Mouse (Mus musculus): ENCODE measurements around the gene Pom121l2. TPM values are rescaled to one million over a fixed set of nuclear protein-coding genes. Genes with fewer than 3 reads are reported as not detected.

The Pom121l2 gene
- total RNA-seq (2014; rRNA removed) (not detected in 2 replicates), polyA plus RNA-seq (2015; fragmentation: Nextera tagmentation; extraction: Ambion mirVana) (not detected in 2 replicates)

GRCm38 (mm10) chr13:21980981-21981802 lies at the start of gene Pom121l2:
Gene Pom121l2, plus strand, starts transcription at chr13:21981194.
- Histone ChIP-seq H3K27me3 (ENCODE audit: insufficient read depth, low read length) (peaks cover 40% of the 10 kb centered on the region), H3K4me2 (ENCODE audit: low read depth, low read length) (peak within 1 kb of the TSS; percentile 99), H3K9ac (replicated peaks; ENCODE audit: low read length) (peak within 1 kb of the TSS; percentile 56), H3K4me1 (ENCODE audit: insufficient read depth, low read length) (peaks cover 6% of the 10 kb centered on the region), H3K27ac (no peak within 1 kb of the TSS), H3K36me3 (ENCODE audit: insufficient read depth, low read length) (no peaks in the 10 kb centered on the region), H3K4me3 (ENCODE audit: low read length) (peak within 1 kb of the TSS; percentile 58), H3K9me3 (ENCODE audit: low read length) (no peaks in the 10 kb centered on the region)
- WGBS, result under 1% methylated on average over 57 of the region's 58 CpGs
- TF ChIP-seq CTCF (IDR thresholded peaks at IDR 0.05; ENCODE audit: low read depth), result no peak
- DNase-seq (ENCODE audit: low spot score) (peak; percentile 16), ATAC-seq (peak; percentile 61)

DNA sequence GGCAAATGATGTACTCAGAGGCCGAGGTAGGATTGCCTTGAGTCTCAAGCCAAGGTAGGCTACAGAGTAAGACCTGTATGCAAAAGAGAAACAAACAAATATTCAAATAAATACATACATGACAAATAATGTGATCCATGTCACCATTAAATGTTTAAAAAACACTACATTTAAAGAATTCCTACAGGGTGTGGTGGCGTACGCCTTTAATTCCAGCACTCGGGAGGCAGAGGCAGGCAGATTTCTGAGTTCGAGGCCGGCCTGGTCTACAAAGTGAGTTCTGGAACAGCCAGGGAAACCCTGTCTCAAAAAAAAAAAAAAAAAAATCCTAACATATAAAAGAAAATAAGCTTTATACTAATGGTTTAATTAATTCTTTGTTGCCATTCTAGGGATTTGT lies 49.3 kb upstream of the Pom121l2 start:
- H3K36me3 ChIP-seq (ENCODE audit: insufficient read depth, low read length), result no peaks in the 10 kb centered on the region
- H3K4me1 ChIP-seq (ENCODE audit: insufficient read depth, low read length), result no peaks in the 10 kb centered on the region
- no peaks in the 10 kb centered on the region for H3K9me3 ChIP-seq (ENCODE audit: low read length)
- H3K4me3 ChIP-seq (ENCODE audit: low read length), result no peak overlapping the region
- no peak overlapping the region for H3K9ac ChIP-seq (replicated peaks; ENCODE audit: low read length)
- DNase-seq (ENCODE audit: low spot score) (no peak), ATAC-seq (no peak)
- no peak overlapping the region for H3K27ac ChIP-seq
- no peak for TF ChIP-seq CTCF (IDR thresholded peaks at IDR 0.05; ENCODE audit: low read depth)
- H3K4me2 ChIP-seq (ENCODE audit: low read depth, low read length), result no peak overlapping the region
- 68% methylated on average over 6 of the region's 6 CpGs for WGBS
- H3K27me3 ChIP-seq (ENCODE audit: insufficient read depth, low read length), result no peaks in the 10 kb centered on the region

DNA sequence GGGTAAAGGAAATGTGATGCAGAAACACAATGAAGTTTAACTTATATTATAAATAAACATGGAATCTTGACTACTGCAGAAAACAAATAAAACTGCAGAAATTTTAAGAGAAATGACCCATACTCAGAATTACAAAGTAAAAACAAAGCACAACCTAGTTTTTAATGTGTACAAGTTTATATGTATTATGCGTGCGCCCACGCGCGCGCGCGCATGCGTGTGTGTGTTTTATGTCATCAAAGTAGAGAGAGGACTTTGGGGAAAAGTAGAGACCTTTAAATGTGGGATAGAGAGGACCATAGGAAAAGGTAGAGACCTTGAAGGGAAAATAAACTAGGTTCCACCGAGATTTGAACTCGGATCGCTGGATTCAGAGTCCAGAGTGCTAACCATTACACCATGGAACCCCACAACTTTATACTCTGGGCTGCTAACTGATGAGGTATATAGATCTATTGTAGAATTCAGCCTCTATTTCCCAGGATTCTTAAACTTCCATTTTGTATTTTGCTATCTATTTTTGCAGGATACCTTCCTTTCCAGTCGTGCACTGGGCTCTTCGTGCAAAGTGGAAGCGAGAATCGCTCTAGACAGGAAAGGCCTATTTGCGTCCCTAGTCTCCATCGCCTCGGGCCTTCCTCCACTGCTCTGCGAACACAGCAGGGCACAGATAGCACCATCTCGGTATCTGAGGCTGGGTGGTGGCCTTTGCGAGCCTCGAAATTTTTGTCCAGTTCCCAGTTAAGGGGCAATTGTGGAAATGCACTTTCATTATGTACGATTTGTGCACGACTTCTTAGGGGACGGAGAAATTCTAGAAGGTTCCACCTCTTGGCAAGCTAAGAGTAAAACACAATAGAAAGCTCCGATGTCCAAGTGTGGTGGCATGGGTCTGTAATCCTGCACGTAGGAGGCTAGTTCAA lies 47.1 kb upstream of the Pom121l2 start:
- TF ChIP-seq CTCF (IDR thresholded peaks at IDR 0.05; ENCODE audit: low read depth), result no peak
- no peaks in the 10 kb centered on the region for H3K36me3 ChIP-seq (ENCODE audit: insufficient read depth, low read length)
- WGBS, result 10% methylated on average over 28 of the region's 28 CpGs
- H3K9me3 ChIP-seq (ENCODE audit: low read length), result no peaks in the 10 kb centered on the region
- no peaks in the 10 kb centered on the region for H3K4me1 ChIP-seq (ENCODE audit: insufficient read depth, low read length)
- H3K27me3 ChIP-seq (ENCODE audit: insufficient read depth, low read length), result no peaks in the 10 kb centered on the region
- H3K27ac ChIP-seq, result no peak overlapping the region
- H3K4me2 ChIP-seq (ENCODE audit: low read depth, low read length), result peak overlapping the region; percentile 39
- DNase-seq (ENCODE audit: low spot score), result peak; percentile 36
- H3K4me3 ChIP-seq (ENCODE audit: low read length), result peak overlapping the region; percentile 15; the same call in 1 of the 2 replicates
- no peak overlapping the region for H3K9ac ChIP-seq (replicated peaks; ENCODE audit: low read length)
- peak; percentile 43; the same call in 1 of the 2 replicates for ATAC-seq

- Histone ChIP-seq H3K27ac (no peak overlapping the region), H3K4me2 (ENCODE audit: low read depth, low read length) (peak overlapping the region; percentile 42), H3K4me3 (ENCODE audit: low read length) (no peak overlapping the region), H3K27me3 (ENCODE audit: insufficient read depth, low read length) (no peaks in the 10 kb centered on the region), H3K4me1 (ENCODE audit: insufficient read depth, low read length) (no peaks in the 10 kb centered on the region), H3K36me3 (ENCODE audit: insufficient read depth, low read length) (no peaks in the 10 kb centered on the region), H3K9me3 (ENCODE audit: low read length) (no peaks in the 10 kb centered on the region), H3K9ac (replicated peaks; ENCODE audit: low read length) (no peak overlapping the region)
- ATAC-seq (no peak), DNase-seq (ENCODE audit: low spot score) (peak; percentile 66)
- WGBS, result 15% methylated on average over 17 of the region's 17 CpGs
- no peak for TF ChIP-seq CTCF (IDR thresholded peaks at IDR 0.05; ENCODE audit: low read depth)
Observed at GRCm38 (mm10) chr13:21934982-21935791, 45.8 kb upstream of the Pom121l2 start.

- ATAC-seq (no peak), DNase-seq (ENCODE audit: low spot score) (no peak)
- Histone ChIP-seq H3K9ac (replicated peaks; ENCODE audit: low read length) (no peak overlapping the region), H3K4me2 (ENCODE audit: low read depth, low read length) (peak overlapping the region; percentile 42), H3K27me3 (ENCODE audit: insufficient read depth, low read length) (no peaks in the 10 kb centered on the region), H3K27ac (no peak overlapping the region), H3K4me1 (ENCODE audit: insufficient read depth, low read length) (no peaks in the 10 kb centered on the region), H3K9me3 (ENCODE audit: low read length) (no peaks in the 10 kb centered on the region), H3K36me3 (ENCODE audit: insufficient read depth, low read length) (no peaks in the 10 kb centered on the region), H3K4me3 (ENCODE audit: low read length) (0 out of 2 replicates have a peak overlapping the region, but pooled peaks have one; percentile 17)
- WGBS, result 7% methylated on average over 7 of the region's 7 CpGs
- no peak for TF ChIP-seq CTCF (IDR thresholded peaks at IDR 0.05; ENCODE audit: low read depth)
Observed at GRCm38 (mm10) chr13:21935833-21936232, 45.2 kb upstream of the Pom121l2 start.

DNA sequence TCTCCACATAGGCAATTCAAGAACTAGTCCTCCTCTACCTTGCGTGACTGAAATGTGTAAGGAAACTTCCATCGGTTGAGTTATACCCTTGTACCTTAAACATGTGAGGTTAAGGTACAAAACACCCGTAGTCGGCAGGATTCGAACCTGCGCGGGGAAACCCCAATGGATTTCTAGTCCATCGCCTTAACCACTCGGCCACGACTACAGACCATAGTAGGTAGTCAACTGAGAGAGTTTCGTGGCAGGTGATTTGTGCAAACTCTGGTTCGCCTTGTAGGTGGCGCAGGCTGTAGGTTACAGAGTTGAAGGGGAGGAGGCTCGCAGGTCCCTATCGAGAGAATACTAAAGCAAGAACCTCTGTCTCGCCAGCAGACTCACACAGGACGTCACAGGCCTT lies 44.0 kb upstream of the Pom121l2 start:
- Histone ChIP-seq H3K4me2 (ENCODE audit: low read depth, low read length) (peak overlapping the region; percentile 11; the same call in 1 of the 2 replicates), H3K9ac (replicated peaks; ENCODE audit: low read length) (no peak overlapping the region), H3K36me3 (ENCODE audit: insufficient read depth, low read length) (no peaks in the 10 kb centered on the region), H3K27me3 (ENCODE audit: insufficient read depth, low read length) (no peaks in the 10 kb centered on the region), H3K27ac (no peak overlapping the region), H3K4me3 (ENCODE audit: low read length) (no peak overlapping the region), H3K4me1 (ENCODE audit: insufficient read depth, low read length) (no peaks in the 10 kb centered on the region), H3K9me3 (ENCODE audit: low read length) (no peaks in the 10 kb centered on the region)
- WGBS, result 8% methylated on average over 17 of the region's 17 CpGs
- peak; percentile 29 for DNase-seq (ENCODE audit: low spot score)
- no peak for TF ChIP-seq CTCF (IDR thresholded peaks at IDR 0.05; ENCODE audit: low read depth)
- ATAC-seq, result no peak

All from hindbrain, postnatal 0 days (tissue).